In the genomic region with DNA sequence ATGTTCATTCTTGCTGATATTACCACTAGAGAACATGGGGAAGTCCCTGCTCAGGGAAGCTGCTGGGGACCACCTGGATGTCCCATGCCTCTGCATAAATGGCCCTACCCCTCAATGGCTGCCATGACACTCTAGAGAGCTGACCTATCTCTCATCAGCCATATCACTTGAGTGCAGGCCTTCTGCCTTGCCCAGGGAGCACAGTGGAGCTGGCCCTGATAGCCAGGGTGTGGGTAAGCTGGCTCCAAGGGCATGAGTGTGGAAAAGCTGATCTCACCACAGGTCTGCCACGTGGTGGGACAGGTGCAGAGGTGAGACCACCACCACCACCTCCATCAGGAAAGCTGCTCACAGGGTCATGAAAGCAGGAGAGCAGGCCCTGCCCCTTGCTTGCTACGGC, we compare ENCODE assay signal across 18 mouse cellular contexts. TPM values are rescaled to one million over a fixed set of nuclear protein-coding genes. Genes with fewer than 3 reads are reported as not detected.
"Had no signal": no experiment of that assay in that cellular context is flagged by ENCODE, and none has a peak within 500 bp of the region (broad histone marks: within the 10 kb centered on the region; RNA-seq: fewer than 3 reads in every experiment).

No protein-coding gene starts in this region.

- H3K36me3 ChIP-seq: lung, embryonic 15.5 days; midbrain, embryonic 13.5 days; midbrain, embryonic 15.5 days; neural tube, embryonic 12.5 days; stomach, embryonic 15.5 days had no signal

- H3K9me3 ChIP-seq: lung, embryonic 15.5 days; midbrain, embryonic 13.5 days; midbrain, embryonic 15.5 days; neural tube, embryonic 12.5 days; stomach, embryonic 15.5 days had no signal

- H3K9ac ChIP-seq: lung, embryonic 15.5 days; midbrain, embryonic 13.5 days; midbrain, embryonic 15.5 days; neural tube, embryonic 12.5 days; stomach, embryonic 15.5 days had no signal

- ATAC-seq: lung, postnatal 0 days; midbrain, embryonic 13.5 days; midbrain, embryonic 15.5 days had no signal

- DNase-seq: lung, adult 2 months; lung, postnatal 14 days; lung, postnatal 36 days; right cerebral cortex, postnatal 14 days; thymus, adult 2 months; thymus, postnatal 25 days; thymus, postnatal 4 days had no signal

- H3K27me3 ChIP-seq: lung, embryonic 15.5 days; midbrain, embryonic 13.5 days; midbrain, embryonic 15.5 days; neural tube, embryonic 12.5 days; stomach, embryonic 15.5 days had no signal

- H3K4me3 ChIP-seq: lung, embryonic 15.5 days; midbrain, embryonic 13.5 days; midbrain, embryonic 15.5 days; neural tube, embryonic 12.5 days; stomach, embryonic 15.5 days had no signal

- H3K27ac ChIP-seq: lung, embryonic 15.5 days; macrophage; midbrain, embryonic 13.5 days; midbrain, embryonic 15.5 days; neural tube, embryonic 12.5 days; stomach, embryonic 15.5 days; stomach, postnatal 0 days had no signal

- H3K4me2 ChIP-seq: lung, embryonic 15.5 days; midbrain, embryonic 11.5 days; midbrain, embryonic 13.5 days; midbrain, embryonic 15.5 days; neural tube, embryonic 12.5 days; stomach, embryonic 15.5 days had no signal

- H3K4me1 ChIP-seq: lung, embryonic 15.5 days; midbrain, embryonic 13.5 days; midbrain, embryonic 15.5 days; neural tube, embryonic 12.5 days; stomach, embryonic 15.5 days had no signal

RNA-seq across cellular contexts. Expression of gene Cacna2d3, which starts 17.1 kb away (rescaled TPM):
- total RNA-seq: megakaryocyte progenitor cell, adult 5-6 weeks; neutrophil, adult 5-6 weeks had no signal
- polyA plus RNA-seq: macrophage had no signal
